Mouse (Mus musculus) embryonic fibroblast, embryonic 13.5 days (primary cell): ENCODE data around the gene Irf2bp1. TPM values are rescaled to one million over a fixed set of nuclear protein-coding genes. Genes with fewer than 3 reads are reported as not detected.
A peak's percentile ranks its signal among the peaks of the same experiment; 100 is the strongest.

ENCODE experiments used
- H3K27ac ChIP-seq: 2 replicates; pipeline ENCODE4 v1.5.1; 2012; ENCODE audit warnings: low read length, control low read depth, inconsistent platforms; ENCODE audit not compliant: insufficient read depth
- H3K4me1 ChIP-seq: 2 replicates; pipeline ENCODE4 v1.6.1; 2011; ENCODE audit warnings: low read length; ENCODE audit not compliant: control insufficient read depth, insufficient read depth
- H3K4me3 ChIP-seq: 2 replicates; pipeline ENCODE4 v1.5.1; 2011; ENCODE audit warnings: mild to moderate bottlenecking, control low read depth, low read length; ENCODE audit not compliant: insufficient read depth
- CTCF ChIP-seq: IDR thresholded peaks from 2 replicates; pipeline ENCODE4 v1.5.1; 2011; ENCODE audit warnings: mild to moderate bottlenecking, control low read depth, low read length, moderate library complexity, borderline replicate concordance; ENCODE audit not compliant: insufficient read depth
- POLR2A ChIP-seq: IDR thresholded peaks from 2 replicates; pipeline ENCODE4 v1.6.1; 2011; ENCODE audit warnings: low read depth, mild to moderate bottlenecking, control low read depth, low read length, moderate library complexity
- polyA plus RNA-seq: library from polyadenylated mRNA; stranded (reverse); fragments of >200 nt; gene quantifications from 2 replicates; pipeline ENCODE4 v1.2.4, GENCODE M21; 2011; ENCODE audit warnings: low read depth; ENCODE audit not compliant: missing spikeins, insufficient read length

Irf2bp1 gene
- polyA plus RNA-seq, 1 experiment, result 15.6 TPM

DNA sequence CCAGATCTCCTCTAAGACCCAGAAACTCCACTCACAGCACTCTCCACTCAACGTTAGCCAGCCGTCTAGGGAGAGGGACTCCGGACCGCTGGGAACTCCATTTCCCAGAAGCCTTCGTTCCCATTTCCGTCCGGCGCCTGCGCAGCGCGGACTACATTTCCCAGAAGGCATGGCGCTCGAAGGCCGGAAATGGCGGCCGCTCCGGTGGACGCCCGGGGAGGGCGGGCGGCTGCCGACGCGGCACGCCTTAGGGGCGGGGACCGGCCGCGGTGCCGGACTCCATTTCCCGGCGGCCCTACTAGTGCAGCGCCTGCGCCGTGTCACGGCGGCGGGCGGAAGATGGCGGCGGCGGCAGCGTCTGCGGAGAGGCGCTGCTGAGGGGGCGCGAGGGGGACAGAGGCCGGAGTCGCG lies 20.3 kb downstream of the Irf2bp1 start, which contains the start of gene Sympk:
Gene Sympk, plus strand, starts transcription at position 282 of the 411 bp plus-strand sequence.
- H3K4me1 ChIP-seq, result peaks cover 7% of the 10 kb centered on the region
- H3K27ac ChIP-seq, result no peak within 1 kb of the TSS
- TF ChIP-seq POLR2A (peak; percentile 63), CTCF (no peak)
- peak within 1 kb of the TSS; percentile 92 for H3K4me3 ChIP-seq

DNA sequence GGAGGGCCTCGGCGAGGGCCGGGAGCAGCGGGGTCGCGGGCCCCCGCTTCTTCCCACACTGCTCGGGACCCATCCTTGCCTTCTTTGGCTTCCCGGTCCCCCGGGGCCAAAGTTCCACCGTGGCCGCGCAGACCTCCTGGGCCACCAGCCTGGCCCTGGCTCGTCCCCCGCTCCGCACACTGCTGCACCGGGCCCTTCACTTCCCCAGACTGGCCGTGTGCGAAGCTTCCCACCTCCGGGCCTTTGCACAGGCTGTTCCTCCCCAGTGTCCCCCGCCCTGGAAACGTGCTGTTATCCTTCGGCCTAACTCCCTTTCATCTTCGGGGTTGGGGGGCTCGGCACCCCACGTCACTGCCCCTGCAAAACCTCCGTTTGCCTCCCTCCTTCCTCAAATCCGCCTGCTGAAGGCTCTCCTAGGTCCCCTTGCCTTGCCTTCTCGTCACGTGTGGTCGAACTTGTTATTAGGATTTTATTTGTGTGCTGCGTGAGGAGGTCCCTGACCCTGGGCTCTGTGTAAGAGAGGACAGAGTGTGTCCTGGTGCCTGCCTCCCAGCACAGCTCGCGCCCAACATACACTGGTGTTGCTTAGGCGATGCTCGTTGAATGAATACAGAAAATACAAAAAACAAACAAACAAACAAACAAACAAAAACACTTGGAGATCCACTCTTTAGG lies 20.9 kb downstream of the Irf2bp1 start:
- H3K4me1 ChIP-seq, result peaks cover 7% of the 10 kb centered on the region
- TF ChIP-seq POLR2A, result no peak
- TF ChIP-seq CTCF, result no peak
- no peak overlapping the region for H3K27ac ChIP-seq

DNA sequence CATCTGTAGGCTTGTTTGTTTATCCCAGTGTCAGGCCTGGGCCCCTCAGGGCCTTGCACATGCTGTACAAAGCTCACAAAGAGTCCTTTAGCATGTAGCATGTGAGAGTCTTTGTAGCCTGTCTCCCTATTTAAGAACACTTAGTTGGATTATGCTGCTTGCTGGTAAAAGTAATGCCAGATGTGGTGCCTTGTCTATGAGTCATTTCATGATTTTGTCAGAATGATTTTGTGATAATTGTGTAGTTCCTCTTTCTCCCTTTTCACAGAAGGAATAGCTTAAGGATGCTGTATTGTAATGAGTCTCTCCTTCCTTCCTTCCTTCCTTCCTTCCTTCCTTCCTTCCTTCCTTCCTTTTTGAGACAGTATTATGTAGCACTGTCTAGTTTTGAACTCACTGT lies 24.2 kb downstream of the Irf2bp1 start:
- TF ChIP-seq CTCF (no peak), POLR2A (no peak)
- H3K4me3 ChIP-seq, result no peak overlapping the region
- no peak overlapping the region for H3K27ac ChIP-seq
- H3K4me1 ChIP-seq, result peaks cover 7% of the 10 kb centered on the region

More for the DNA sequence above, 20.9 kb downstream of the Irf2bp1 start:
- H3K4me3 ChIP-seq, result peak overlapping the region; percentile 92

DNA sequence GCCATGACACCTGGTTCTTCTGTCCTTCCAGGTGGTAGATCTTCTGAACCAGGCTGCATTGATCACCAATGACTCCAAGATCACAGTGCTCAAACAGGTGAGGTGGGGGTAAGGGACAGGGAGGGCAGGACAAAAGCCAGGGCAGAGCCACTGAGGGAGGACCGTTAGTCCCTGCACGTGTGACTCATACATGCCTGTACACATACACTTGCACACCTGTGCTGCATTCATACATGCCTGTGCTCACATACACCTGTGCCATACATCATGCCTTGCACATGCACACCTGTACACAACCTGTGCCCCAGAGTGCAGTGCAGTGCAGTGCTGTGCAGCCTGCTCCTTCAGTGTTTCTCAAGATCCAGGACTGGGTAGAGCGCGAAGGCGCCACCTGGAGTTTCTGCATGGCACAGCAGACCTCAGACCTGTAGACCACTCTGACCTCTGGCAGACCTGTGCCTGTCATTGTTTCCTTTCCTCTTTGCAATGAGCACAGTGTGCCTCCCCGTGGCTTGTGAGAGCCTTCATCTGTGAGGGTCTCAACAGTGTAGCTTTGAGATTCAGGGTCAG lies 25.3 kb downstream of the Irf2bp1 start:
- TF ChIP-seq POLR2A (no peak), CTCF (peak; percentile 52; the same call in 1 of the 2 replicates)
- Histone ChIP-seq H3K4me1 (peaks cover 7% of the 10 kb centered on the region), H3K27ac (no peak overlapping the region), H3K4me3 (no peak overlapping the region)

DNA sequence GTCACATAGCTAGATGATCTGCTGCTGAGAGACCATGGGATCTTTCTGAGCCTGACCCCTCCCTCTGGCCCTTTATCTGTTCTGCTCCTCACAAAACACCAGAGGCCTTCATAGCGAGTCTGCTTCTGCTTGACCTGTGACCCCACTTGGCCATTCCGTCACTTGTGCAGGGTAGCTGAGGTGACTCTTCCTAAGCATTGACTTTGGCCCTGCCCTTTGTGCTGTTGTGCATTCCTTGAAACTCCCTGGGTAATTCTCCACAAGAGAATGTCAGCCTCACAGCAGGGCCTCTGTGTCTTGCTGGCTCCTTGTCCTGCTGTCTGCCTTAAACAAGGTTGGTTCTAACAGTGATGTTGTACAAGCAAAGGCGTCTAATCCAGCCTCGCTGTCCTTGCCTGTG lies 27.8 kb downstream of the Irf2bp1 start:
- Histone ChIP-seq H3K4me1 (peaks cover 3% of the 10 kb centered on the region), H3K4me3 (no peak overlapping the region), H3K27ac (no peak overlapping the region)
- no peak for TF ChIP-seq CTCF
- no peak for TF ChIP-seq POLR2A

DNA sequence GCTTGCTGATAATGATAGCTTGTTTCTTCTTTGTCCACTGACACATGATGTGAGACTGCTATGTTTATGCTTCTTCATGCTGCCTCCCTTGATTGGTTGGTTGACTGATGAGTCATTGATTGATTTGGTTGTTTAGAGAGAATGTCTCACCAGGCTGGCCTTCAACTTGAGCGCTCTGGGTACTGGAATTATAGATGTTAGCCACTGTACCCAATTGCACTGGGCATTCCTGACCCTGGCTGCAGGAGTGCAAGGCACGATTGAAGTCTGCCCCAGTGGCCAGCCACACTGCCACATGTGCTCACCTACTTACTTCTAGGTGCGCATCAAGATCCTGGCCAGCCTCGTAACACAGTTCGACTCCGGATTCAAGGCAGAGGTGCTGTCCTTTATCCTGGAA lies 40.8 kb downstream of the Irf2bp1 start:
- H3K27ac ChIP-seq, result no peak overlapping the region
- H3K4me1 ChIP-seq, result no peaks in the 10 kb centered on the region
- TF ChIP-seq POLR2A (no peak), CTCF (no peak)
- no peak overlapping the region for H3K4me3 ChIP-seq

DNA sequence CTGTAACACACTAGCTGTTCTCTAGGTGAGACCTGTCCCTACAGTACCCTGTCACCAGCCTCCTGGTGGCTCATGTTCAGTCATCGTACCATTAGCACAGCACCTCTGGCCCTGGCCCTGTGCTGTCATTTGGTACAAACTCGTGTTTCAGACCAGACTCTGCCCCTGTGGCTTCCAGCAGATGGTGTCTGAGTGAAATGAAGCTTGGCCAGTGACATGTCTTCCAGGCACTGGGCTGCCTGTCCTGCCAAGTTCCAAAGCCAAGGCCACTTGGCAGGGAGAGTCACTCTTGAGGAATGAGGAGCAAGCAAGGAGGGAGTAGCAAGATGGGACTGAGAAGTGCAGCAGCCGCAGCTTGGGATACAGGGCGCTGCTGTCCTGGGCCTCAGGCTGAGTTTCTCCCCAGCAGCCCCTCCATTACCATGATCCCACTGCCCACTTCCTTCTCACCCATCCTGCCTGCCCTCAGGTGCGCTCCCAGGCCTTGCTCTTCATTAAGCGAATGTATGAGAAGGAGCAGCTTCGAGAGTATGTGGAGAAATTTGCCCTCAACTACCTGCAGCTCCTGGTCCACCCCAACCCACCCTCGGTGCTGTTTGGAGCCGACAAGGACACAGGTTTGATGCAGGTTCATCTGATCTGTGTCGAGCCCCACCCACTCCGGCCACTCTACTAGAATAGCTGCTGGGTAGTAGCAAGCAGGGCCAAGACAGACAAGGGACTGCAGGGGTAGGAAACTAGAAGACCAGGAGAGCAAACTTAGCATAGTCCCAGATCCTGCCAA lies 42.6 kb downstream of the Irf2bp1 start:
- Histone ChIP-seq H3K4me1 (no peaks in the 10 kb centered on the region), H3K4me3 (no peak overlapping the region), H3K27ac (no peak overlapping the region)
- TF ChIP-seq CTCF (no peak), POLR2A (no peak)

DNA sequence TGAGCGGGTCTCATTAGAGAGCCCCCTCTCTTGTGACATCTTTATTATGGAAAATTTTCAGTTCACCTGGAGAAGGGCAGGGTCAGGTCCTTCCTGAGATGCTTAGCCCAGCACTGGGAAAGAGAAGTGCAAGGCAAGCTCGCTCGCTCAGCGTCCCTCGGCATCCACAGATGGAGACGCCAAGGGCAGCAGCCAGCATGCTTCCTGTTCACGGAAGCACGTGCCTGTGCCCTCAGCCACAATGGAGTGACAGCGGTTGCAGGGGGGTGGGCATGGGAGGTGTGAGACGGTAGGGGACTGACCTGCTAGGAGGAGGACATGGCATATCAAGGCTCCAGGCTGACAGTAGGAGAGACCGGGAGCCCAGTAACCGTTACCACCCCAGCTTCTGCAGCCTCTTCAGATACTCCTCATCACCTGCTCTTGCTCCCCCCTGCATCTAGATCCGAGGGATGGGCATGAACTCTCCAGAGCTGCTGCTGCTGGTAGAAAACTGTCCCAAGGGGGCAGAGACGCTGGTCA lies 44.2 kb downstream of the Irf2bp1 start:
- H3K27ac ChIP-seq, result no peak overlapping the region
- TF ChIP-seq POLR2A, result no peak
- TF ChIP-seq CTCF, result no peak

DNA sequence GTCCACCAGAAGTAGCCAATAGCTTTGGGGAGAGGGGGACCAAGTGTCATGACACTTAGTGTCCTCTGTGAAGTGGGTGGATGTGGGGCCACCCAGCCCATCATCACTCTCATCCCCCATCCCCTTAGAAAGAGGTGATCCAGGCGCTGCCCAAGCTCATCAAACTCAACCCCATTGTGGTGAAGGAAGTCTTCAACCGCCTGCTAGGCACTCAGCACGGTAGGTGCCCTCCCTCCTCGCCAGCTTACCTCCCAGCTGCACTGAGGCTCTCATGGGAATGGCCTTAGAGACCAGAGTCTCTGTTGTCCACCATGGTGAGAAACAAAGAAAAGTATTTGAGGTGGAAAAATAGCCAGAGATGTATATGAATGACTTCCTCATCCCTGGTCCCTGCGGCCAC lies 45.4 kb downstream of the Irf2bp1 start:
- H3K4me1 ChIP-seq, result no peaks in the 10 kb centered on the region
- TF ChIP-seq POLR2A (no peak), CTCF (no peak)
- H3K4me3 ChIP-seq, result no peak overlapping the region
- H3K27ac ChIP-seq, result no peak overlapping the region

More for the DNA sequence above, 44.2 kb downstream of the Irf2bp1 start:
- Histone ChIP-seq H3K4me1 (no peaks in the 10 kb centered on the region), H3K4me3 (no peak overlapping the region)

DNA sequence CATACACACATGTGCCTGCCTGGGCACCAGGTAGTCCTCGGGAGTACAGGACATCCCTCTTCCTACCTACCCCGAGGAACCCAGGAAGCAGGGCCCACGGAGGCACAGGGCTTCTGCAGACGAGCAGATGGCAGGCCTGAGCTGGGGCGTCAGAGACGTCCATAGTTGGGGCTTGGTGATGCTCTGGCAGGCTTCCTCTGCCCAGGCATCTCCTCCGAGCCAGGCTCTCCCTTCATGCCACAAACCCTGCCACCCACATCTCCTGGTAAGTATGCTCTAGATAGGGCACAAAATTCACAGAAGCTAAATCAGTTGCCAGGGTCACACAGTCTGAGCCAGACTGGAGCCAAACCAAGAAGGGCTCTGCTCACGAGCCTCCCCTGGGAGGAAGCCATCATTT lies 46.3 kb downstream of the Irf2bp1 start:
- Histone ChIP-seq H3K4me3 (no peak overlapping the region), H3K27ac (no peak overlapping the region), H3K4me1 (no peaks in the 10 kb centered on the region)
- TF ChIP-seq CTCF, result no peak
- TF ChIP-seq POLR2A, result no peak
